Mouse (Mus musculus) heart, adult 2 months (tissue): Measurements from ENCODE around the gene Fcor. TPM values are rescaled to one million over a fixed set of nuclear protein-coding genes. Genes with fewer than 3 reads are reported as not detected.

ENCODE experiments used
- DNase-seq, 2 experiments: peaks; one replicate each; pipeline ENCODE4 v3.0.0; 2021
- H3K27ac ChIP-seq: fragments of 200-600 bp; 2 replicates; pipeline ENCODE4 v1.8.1; 2022
- H3K27me3 ChIP-seq: fragments of 200-500 bp; 2 replicates; pipeline ENCODE4 v1.6.1; 2012; ENCODE audit warnings: mild to moderate bottlenecking, low read length, inconsistent platforms, mixed read lengths; ENCODE audit not compliant: control insufficient read depth, insufficient read depth
- H3K36me3 ChIP-seq: fragments of 200-500 bp; 2 replicates; pipeline ENCODE4 v1.6.1; 2012; ENCODE audit warnings: low read length, inconsistent platforms; ENCODE audit not compliant: control insufficient read depth, insufficient read depth
- H3K4me1 ChIP-seq: fragments of 200-500 bp; 2 replicates; pipeline ENCODE4 v1.6.1; 2011; ENCODE audit warnings: low read length; ENCODE audit not compliant: control insufficient read depth, insufficient read depth
- H3K4me3 ChIP-seq: fragments of 200-600 bp; 2 replicates; pipeline ENCODE4 v1.8.1; 2022
- H3K79me2 ChIP-seq: fragments of 200-500 bp; replicated peaks from 2 replicates; pipeline ENCODE4 v1.6.1; 2012; ENCODE audit warnings: mild to moderate bottlenecking, inconsistent platforms, low read length, moderate library complexity, mixed read lengths; ENCODE audit not compliant: control insufficient read depth, insufficient read depth
- H3K9ac ChIP-seq: fragments of 200-500 bp; 2 replicates; pipeline ENCODE4 v1.6.1; 2012; ENCODE audit warnings: low read depth, mild to moderate bottlenecking, control low read depth, inconsistent platforms, low read length, mixed read lengths
- CTCF ChIP-seq: fragments of 200-600 bp; IDR thresholded peaks from 2 replicates; pipeline ENCODE4 v1.8.1; 2022; ENCODE audit warnings: antibody characterized with exemption, mild to moderate bottlenecking, moderate library complexity
- EP300 ChIP-seq: fragments of 200-500 bp; IDR thresholded peaks from 2 replicates; pipeline ENCODE4 v1.6.1; 2011; ENCODE audit warnings: low read depth, low read length, control low read depth; ENCODE audit not compliant: insufficient read depth
- POLR2A ChIP-seq: fragments of 200-500 bp; IDR thresholded peaks from 2 replicates; pipeline ENCODE4 v1.6.1; 2011; ENCODE audit warnings: mild to moderate bottlenecking, low read depth, low read length, control low read depth; ENCODE audit not compliant: insufficient read depth
- WGBS: fragments of 180-500 bp; shearing (Covaris S2); methylation state at CpG from one replicate; pipeline ENCODE4 v1.1.7; 2018; 5-methylcytosine and 5-hydroxymethylcytosine counted together
- intact Hi-C: fragments of 180-260 bp; cut with DNase I; formaldehyde crosslinking; loops from one replicate; pipeline ENCODE4 v1.15.1; 2025
- polyA plus RNA-seq: library from polyadenylated mRNA; depleted of rRNA; stranded (reverse); fragments of >200 nt; gene quantifications from 2 replicates; pipeline ENCODE4 v1.2.3, GENCODE M21; 2012
- total RNA-seq, 2 experiments: library from RNA; stranded (reverse); gene quantifications; 2 replicates each; pipeline ENCODE4 v1.2.3; 2021

Fcor gene
- total and polyA plus RNA-seq, 3 experiments = 1.0 to 12.9 (median 1.6) TPM

DNA sequence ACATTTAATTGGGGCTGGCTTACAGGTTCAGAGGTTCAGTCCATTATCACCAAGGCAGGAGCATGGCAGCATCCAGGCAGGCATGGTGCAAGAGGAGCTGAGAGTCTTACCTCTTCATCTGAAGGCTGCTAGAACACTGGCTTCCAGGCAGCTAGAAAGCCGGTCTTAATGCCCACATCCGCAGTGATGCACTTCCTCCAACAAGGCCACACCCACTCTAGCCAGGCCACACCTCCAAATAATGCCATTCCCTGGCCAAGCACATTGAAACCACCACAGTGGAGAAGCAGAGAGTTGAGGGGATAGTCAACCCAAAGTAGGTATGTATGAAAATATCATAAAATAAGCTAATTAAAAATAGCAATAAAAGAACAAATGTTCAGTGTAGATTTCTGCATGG lies 1.8 kb downstream of the Fcor start:
- H3K79me2 ChIP-seq = no peaks in the 10 kb centered on the region
- intact Hi-C loops = loop anchor here (5.0 to 10.0 kb wide), 2 partner anchors 203 to 316 kb away; partner anchors contain the start of genes A430078G23Rik and Pex11g
- WGBS = 56% methylated on average over 2 of the region's 2 CpGs

DNA sequence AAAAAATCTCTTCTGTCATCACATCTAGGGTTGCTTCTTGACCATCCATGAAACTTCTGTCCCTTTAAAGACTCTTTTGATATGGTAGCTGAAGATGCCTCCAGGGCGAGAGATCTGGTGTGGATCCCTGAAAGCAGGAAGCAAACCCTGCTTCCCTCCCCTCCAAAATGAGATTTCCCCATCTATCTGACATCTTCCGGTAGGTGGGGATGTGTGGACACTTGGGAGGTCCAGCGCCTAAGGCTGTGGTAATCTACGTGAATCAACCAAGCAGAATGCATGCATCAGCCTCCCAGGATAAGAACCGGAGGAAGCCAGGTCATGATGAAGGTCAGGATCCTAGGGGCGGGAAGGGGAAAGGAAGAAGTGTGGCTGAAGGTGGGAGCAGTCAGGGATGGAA lies 6.7 kb downstream of the Fcor start, which contains the start of gene Mcemp1:
Gene Mcemp1, plus strand, starts transcription at position 248 of the 400 bp plus-strand sequence.
- Histone ChIP-seq H3K27ac (no peak within 1 kb of the TSS), H3K4me1 (no peaks in the 10 kb centered on the region), H3K79me2 (no peaks in the 10 kb centered on the region), H3K36me3 (no peaks in the 10 kb centered on the region), H3K4me3 (no peak within 1 kb of the TSS), H3K27me3 (no peaks in the 10 kb centered on the region), H3K9ac (no peak within 1 kb of the TSS)
- DNase-seq = no peak
- intact Hi-C loops = no loop called here
- TF ChIP-seq CTCF (no peak), EP300 (no peak), POLR2A (no peak)
- 50% methylated on average over 6 of the region's 6 CpGs for WGBS

More for the DNA sequence above, 1.8 kb downstream of the Fcor start:
- Histone ChIP-seq H3K36me3 (no peaks in the 10 kb centered on the region), H3K4me1 (no peaks in the 10 kb centered on the region), H3K27me3 (no peaks in the 10 kb centered on the region), H3K4me3 (no peak overlapping the region), H3K27ac (no peak overlapping the region), H3K9ac (no peak overlapping the region)
- peak in 1 of 2 experiments; percentile 30 for DNase-seq
- TF ChIP-seq POLR2A = no peak
- TF ChIP-seq CTCF = no peak
- no peak for TF ChIP-seq EP300

DNA sequence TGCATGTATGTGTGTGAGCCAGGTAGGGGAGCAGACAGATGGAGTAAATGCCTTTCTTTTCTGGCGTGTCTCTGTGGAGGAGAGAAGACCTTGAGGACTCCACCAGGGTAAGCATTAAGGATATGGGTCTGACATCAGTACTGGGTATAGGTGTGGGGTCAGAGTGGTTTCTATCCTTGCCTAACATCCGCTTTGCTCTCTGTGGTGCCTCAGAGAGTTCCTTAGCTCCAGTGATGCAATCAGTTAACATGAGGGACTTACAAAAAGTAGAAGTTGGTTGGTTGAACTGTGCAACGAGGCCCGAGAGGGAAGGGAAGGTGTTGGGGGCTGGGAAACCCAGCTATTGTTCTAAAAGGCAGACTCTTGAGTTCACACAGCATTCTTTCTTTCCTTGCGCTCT lies 7.8 kb downstream of the Fcor start:
- no peaks in the 10 kb centered on the region for H3K4me1 ChIP-seq
- intact Hi-C loops = no loop called here
- WGBS = 52% methylated on average over 5 of the region's 5 CpGs
- H3K79me2 ChIP-seq = no peaks in the 10 kb centered on the region
- H3K4me3 ChIP-seq = no peak overlapping the region
- H3K9ac ChIP-seq = no peak overlapping the region
- TF ChIP-seq CTCF (no peak), POLR2A (no peak), EP300 (no peak)
- H3K27me3 ChIP-seq = no peaks in the 10 kb centered on the region
- no peak overlapping the region for H3K27ac ChIP-seq
- DNase-seq = no peak
- H3K36me3 ChIP-seq = no peaks in the 10 kb centered on the region

GRCm38 (mm10) chr8:3660889-3661288 lies 11.3 kb downstream of the Fcor start:
- 52% methylated on average over 8 of the region's 8 CpGs for WGBS
- Histone ChIP-seq H3K4me1 (no peaks in the 10 kb centered on the region), H3K9ac (no peak overlapping the region), H3K4me3 (no peak overlapping the region), H3K36me3 (no peaks in the 10 kb centered on the region), H3K27me3 (no peaks in the 10 kb centered on the region), H3K79me2 (no peaks in the 10 kb centered on the region), H3K27ac (no peak overlapping the region)
- no peak for DNase-seq
- intact Hi-C loops = no loop called here
- TF ChIP-seq CTCF = no peak
- no peak for TF ChIP-seq EP300
- TF ChIP-seq POLR2A = no peak

DNA sequence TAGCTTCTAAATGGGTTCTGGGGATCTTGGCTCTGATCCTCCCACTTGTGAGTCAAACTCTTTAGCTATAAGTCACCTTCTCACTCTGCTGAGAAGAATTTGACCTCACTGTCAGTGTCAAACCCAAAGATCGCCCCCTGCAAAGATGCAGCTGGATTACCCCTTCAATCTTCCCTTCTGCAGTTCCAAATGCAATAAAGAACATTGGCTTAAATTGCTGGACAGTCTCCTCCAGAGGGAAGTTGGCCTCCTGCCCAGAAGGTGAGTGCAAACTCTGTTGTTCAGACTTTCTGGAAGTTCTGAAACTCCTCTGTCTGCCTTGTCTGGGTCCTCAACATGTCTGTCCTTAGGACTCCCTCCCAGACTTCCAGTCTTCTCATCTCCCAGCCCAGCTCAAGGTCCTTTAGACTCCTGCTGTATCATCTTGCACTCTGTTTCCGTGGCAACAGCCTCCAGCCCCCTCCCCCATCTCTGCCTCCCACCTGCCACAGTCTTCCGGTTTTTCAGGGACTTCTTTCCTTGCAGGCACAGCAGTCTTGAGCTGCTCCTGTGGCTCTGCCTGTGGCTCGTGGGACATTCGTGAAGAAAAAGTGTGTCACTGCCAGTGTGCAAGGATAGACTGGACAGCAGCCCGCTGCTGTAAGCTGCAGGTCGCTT lies 15.3 kb downstream of the Fcor start:
- H3K79me2 ChIP-seq = no peaks in the 10 kb centered on the region
- H3K4me3 ChIP-seq = no peak overlapping the region
- intact Hi-C loops = no loop called here
- DNase-seq = no peak
- no peak overlapping the region for H3K27ac ChIP-seq
- WGBS = 24% methylated on average over 7 of the region's 7 CpGs
- H3K4me1 ChIP-seq = no peaks in the 10 kb centered on the region
- no peak overlapping the region for H3K9ac ChIP-seq
- no peak for TF ChIP-seq POLR2A
- TF ChIP-seq CTCF = no peak
- TF ChIP-seq EP300 = no peak
- H3K36me3 ChIP-seq = no peaks in the 10 kb centered on the region
- no peaks in the 10 kb centered on the region for H3K27me3 ChIP-seq

DNA sequence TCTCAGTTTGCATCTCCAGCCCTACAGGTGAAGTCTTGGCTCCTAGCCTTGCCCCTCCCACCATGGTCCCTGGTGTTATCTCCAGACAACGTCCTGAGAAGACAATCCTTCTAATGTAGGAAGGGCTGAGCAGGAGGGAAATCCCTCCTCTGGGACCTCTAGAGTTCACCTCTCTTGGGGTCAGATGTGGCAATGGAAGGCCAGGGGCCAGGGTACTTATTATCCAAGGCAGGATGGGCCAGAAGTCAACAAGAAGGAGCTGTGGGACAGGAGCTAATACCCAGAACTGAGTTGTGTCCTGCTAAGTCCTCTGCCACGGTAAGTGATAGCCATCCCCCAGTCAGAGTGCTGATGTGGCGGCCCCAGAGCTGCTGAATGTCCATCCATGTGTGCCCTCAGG lies 16.6 kb downstream of the Fcor start, which contains the start of gene Retn:
Gene Retn, plus strand, starts transcription at position 245 of the 400 bp plus-strand sequence.
- no peak for TF ChIP-seq POLR2A
- no peak for TF ChIP-seq CTCF
- TF ChIP-seq EP300 = no peak

More for the DNA sequence above, 16.6 kb downstream of the Fcor start, which contains the start of gene Retn:
- H3K79me2 ChIP-seq = no peaks in the 10 kb centered on the region
- no peaks in the 10 kb centered on the region for H3K4me1 ChIP-seq
- no peak within 1 kb of the TSS for H3K27ac ChIP-seq
- H3K36me3 ChIP-seq = no peaks in the 10 kb centered on the region
- no peak within 1 kb of the TSS for H3K4me3 ChIP-seq
- no peaks in the 10 kb centered on the region for H3K27me3 ChIP-seq
- no peak for DNase-seq
- WGBS = 66% methylated on average over 3 of the region's 3 CpGs
- intact Hi-C loops = no loop called here
- no peak within 1 kb of the TSS for H3K9ac ChIP-seq
